Mouse (Mus musculus): Measurements from ENCODE around the gene Cysrt1.

The Cysrt1 gene

GRCm38 (mm10) chr2:25234551-25235220, 7.6 kb downstream of the Cysrt1 start:
- DNase-seq (ENCODE audit: low spot score), result no peak

- DNase-seq (ENCODE audit: low spot score), result no peak
Measured at GRCm38 (mm10) chr2:25234050-25234449, 8.2 kb downstream of the Cysrt1 start, which contains the start of gene Slc34a3. Gene Slc34a3 (minus strand): TSS chr2:25234364.

GRCm38 (mm10) chr2:25233421-25233820, 8.8 kb downstream of the Cysrt1 start:
- DNase-seq (ENCODE audit: low spot score), result no peak

- DNase-seq (ENCODE audit: low spot score), result no peak
Measured at GRCm38 (mm10) chr2:25231038-25231437, 11.2 kb downstream of the Cysrt1 start.

DNA sequence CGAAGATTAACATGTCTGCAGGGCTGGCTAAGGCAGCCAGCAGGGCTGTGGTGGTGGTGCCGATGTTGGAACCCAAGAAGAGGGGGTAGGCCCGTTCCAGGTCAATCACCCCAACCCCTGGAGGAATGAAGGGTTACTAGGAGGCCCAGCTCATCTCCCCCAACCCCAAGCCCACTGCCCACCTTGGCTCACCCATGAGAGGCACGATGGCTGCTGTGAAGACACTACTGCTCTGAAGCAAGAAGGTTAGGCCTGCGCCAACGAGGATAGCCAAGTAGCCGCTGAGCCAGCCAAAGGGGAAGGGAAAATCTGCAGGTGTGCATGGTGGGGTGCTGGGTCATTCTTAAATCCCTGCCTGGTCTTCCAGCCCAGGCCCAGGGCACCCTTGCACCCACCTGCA, 11.7 kb downstream of the Cysrt1 start:
- DNase-seq (ENCODE audit: low spot score), result no peak

GRCm38 (mm10) chr2:25229582-25229981, 12.7 kb downstream of the Cysrt1 start:
- DNase-seq (ENCODE audit: low spot score), result no peak

GRCm38 (mm10) chr2:25228995-25229530, 13.2 kb downstream of the Cysrt1 start:
- DNase-seq (ENCODE audit: low spot score), result no peak

- peak; percentile 86 for DNase-seq (ENCODE audit: low spot score)
Measured at GRCm38 (mm10) chr2:25228431-25228889, 13.8 kb downstream of the Cysrt1 start.

DNA sequence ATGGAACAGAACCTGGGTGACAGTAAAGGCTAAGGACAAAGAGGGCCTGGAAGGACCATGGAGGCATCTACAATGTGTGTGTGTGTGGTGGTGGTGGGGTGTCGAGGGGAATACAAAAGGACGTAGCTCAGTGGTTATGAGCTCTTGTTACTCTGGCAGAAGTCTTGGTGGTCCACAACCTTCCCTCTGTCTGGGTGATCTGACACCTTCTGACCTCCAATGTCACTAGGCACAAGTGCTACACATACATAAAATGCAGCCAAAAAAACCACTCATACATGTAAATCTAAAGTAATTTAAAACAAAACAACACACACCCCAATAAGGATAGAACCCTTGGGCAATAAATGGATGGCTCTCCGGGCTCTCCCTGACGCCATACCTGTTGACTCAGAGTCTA, 14.8 kb downstream of the Cysrt1 start:
- no peak for DNase-seq (ENCODE audit: low spot score)

GRCm38 (mm10) chr2:25226864-25227263, 15.4 kb downstream of the Cysrt1 start:
- DNase-seq (ENCODE audit: low spot score), result no peak

- no peak for DNase-seq (ENCODE audit: low spot score)
Measured at GRCm38 (mm10) chr2:25225811-25226379, 16.4 kb downstream of the Cysrt1 start.

GRCm38 (mm10) chr2:25224766-25225752, 17.2 kb downstream of the Cysrt1 start:
- peak; percentile 99 for DNase-seq (ENCODE audit: low spot score)

GRCm38 (mm10) chr2:25224492-25224765, 17.8 kb downstream of the Cysrt1 start, which contains the start of gene Tubb4b:
Gene Tubb4b (minus strand): TSS chr2:25224702.
- DNase-seq (ENCODE audit: low spot score), result no peak

GRCm38 (mm10) chr2:25223681-25224491, 18.4 kb downstream of the Cysrt1 start:
- DNase-seq (ENCODE audit: low spot score), result peak; percentile 90

GRCm38 (mm10) chr2:25221331-25221772, 20.9 kb downstream of the Cysrt1 start:
- DNase-seq (ENCODE audit: low spot score), result no peak

- no peak for DNase-seq (ENCODE audit: low spot score)
Measured at GRCm38 (mm10) chr2:25218445-25218844, 23.8 kb downstream of the Cysrt1 start, which contains the start of gene Fam166a. Gene Fam166a (plus strand): TSS chr2:25218745.

- no peak for DNase-seq (ENCODE audit: low spot score)
Measured at GRCm38 (mm10) chr2:25217666-25218065, 24.6 kb downstream of the Cysrt1 start.

- no peak for DNase-seq (ENCODE audit: low spot score)
Measured at GRCm38 (mm10) chr2:25214444-25214843, 27.8 kb downstream of the Cysrt1 start, which contains the start of gene Stpg3. Gene Stpg3 (minus strand): TSS chr2:25214637.

GRCm38 (mm10) chr2:25213266-25213865, 28.9 kb downstream of the Cysrt1 start:
- no peak for DNase-seq (ENCODE audit: low spot score)

GRCm38 (mm10) chr2:25211121-25211670, 31.1 kb downstream of the Cysrt1 start, which contains the start of gene Nelfb:
Gene Nelfb (minus strand): TSS chr2:25211489.
- DNase-seq (ENCODE audit: low spot score), result peak; percentile 91

Data from MN1 (cell line).